Mouse (Mus musculus) G1E (cell line): Measurements from ENCODE around the gene Rnasel. TPM values are rescaled to one million over a fixed set of nuclear protein-coding genes. Genes with fewer than 3 reads are reported as not detected.

Experiments
- ATAC-seq: 2 replicates; pipeline ENCODE4 v1.8.0; 2016; ENCODE audit warnings: mild to moderate bottlenecking; ENCODE audit not compliant: insufficient number of reproducible peaks, poor library complexity, low FRiP score, severe bottlenecking; ENCODE audit errors: extremely low read depth
- DNase-seq: peaks from one replicate; pipeline ENCODE4 v3.0.0; 2012; ENCODE audit warnings: low spot score
- H3K27me3 ChIP-seq: 2 replicates; pipeline ENCODE4 v1.6.1; 2012; ENCODE audit warnings: mild to moderate bottlenecking, low read length, inconsistent platforms; ENCODE audit not compliant: insufficient read depth
- H3K36me3 ChIP-seq: replicated peaks from 2 replicates; pipeline ENCODE3; 2012; ENCODE audit warnings: mild to moderate bottlenecking, inconsistent platforms
- H3K4me1 ChIP-seq: 2 replicates; pipeline ENCODE4 v1.6.1; 2012; ENCODE audit warnings: low read depth, low read length, inconsistent platforms, mixed read lengths; ENCODE audit not compliant: insufficient read depth
- H3K4me3 ChIP-seq: 2 replicates; pipeline ENCODE4 v1.5.1; 2012; ENCODE audit warnings: low read depth, mild to moderate bottlenecking, inconsistent platforms, low read length, moderate library complexity, mixed read lengths
- H3K9me3 ChIP-seq: replicated peaks from 2 replicates; pipeline ENCODE4 v1.6.1; 2012; ENCODE audit warnings: inconsistent platforms
- CTCF ChIP-seq: IDR thresholded peaks from 2 replicates; pipeline ENCODE4 v1.5.1; 2012; ENCODE audit warnings: low read depth, low read length, inconsistent platforms, mixed read lengths
- GATA1 ChIP-seq: IDR thresholded peaks from 2 replicates; pipeline ENCODE4 v1.6.1; 2012; ENCODE audit warnings: borderline replicate concordance, low read length, inconsistent platforms, mixed read lengths
- GATA2 ChIP-seq: IDR thresholded peaks from 2 replicates; pipeline ENCODE4 v1.6.1; 2012; ENCODE audit warnings: low read depth, low read length, inconsistent platforms, borderline replicate concordance
- POLR2AphosphoS5 ChIP-seq: IDR thresholded peaks from 2 replicates; pipeline ENCODE4 v1.6.1; 2012; ENCODE audit warnings: low read depth, low read length, inconsistent platforms; ENCODE audit not compliant: insufficient replicate concordance
- TAL1 ChIP-seq: conservative IDR thresholded peaks from 2 replicates; pipeline ENCODE4 v1.6.1; 2012; ENCODE audit warnings: low read depth, low read length, inconsistent platforms, mixed read lengths
- polyA plus RNA-seq: library from polyadenylated mRNA; stranded (reverse); fragments of >175 nt; gene quantifications from 2 replicates; pipeline ENCODE4 v1.2.3, GENCODE M21; 2012
- total RNA-seq, 2 experiments: library from RNA; stranded (forward) in 1 of 2; stranded (reverse) in 1 of 2; fragments of 200-1000 nt in 1 of 2; fragments of >200 nt in 1 of 2; fragmentation: Nextera tagmentation in 1 of 2; gene quantifications; 2 replicates each; pipeline ENCODE4 v1.2.3; 2014 to 2017

Gene Rnasel
- total and polyA plus RNA-seq, 3 experiments: 4.8 to 144 (median 118) TPM

DNA sequence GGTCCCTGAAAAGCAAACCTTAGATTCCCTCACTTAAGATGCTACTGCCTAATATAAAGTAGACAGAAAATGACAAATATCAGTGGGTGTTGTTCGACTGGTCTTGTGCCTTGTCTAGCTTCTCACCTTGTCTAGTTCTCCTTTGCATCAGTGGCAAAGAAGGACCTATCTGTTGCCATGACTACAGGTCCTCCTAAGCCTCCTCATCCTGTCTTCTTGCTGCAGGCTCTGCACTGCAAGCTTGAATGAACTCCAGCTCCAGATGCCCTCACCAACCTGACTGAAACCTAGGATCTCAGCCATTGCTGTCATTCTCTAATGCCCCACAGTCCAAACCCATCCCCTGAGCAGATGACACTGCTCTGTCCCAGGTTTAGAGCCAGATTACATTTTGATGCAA is 31.2 kb upstream of the Rnasel start:
- Histone ChIP-seq H3K4me1 (no peaks in the 10 kb centered on the region), H3K4me3 (no peak overlapping the region), H3K9me3 (no peaks in the 10 kb centered on the region), H3K27me3 (no peaks in the 10 kb centered on the region), H3K36me3 (no peaks in the 10 kb centered on the region)
- ATAC-seq (no peak), DNase-seq (no peak)
- TF ChIP-seq TAL1 (no peak), POLR2AphosphoS5 (no peak), GATA2 (no peak), GATA1 (no peak), CTCF (no peak)

DNA sequence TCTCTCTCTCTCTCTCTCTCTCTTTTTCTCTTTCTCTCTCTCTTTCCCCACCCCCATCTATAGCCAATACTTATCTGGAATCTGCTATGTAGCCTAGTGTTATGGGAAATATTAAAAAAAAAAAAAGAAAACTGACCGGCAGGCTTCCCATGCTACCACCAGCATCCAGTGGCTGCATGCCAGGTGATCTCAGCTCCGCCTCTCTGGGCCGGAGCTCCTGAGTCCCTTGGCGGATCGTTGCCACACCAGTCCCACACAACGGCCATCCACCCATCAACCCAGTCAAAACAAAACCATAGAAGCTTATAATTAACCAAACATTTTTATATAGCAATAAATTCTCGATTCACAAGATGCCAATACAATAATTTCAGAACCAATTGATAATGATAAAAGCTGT is 28.3 kb upstream of the Rnasel start:
- DNase-seq: no peak
- Histone ChIP-seq H3K27me3 (peaks cover 2% of the 10 kb centered on the region; the same call in 1 of the 2 replicates), H3K4me1 (no peaks in the 10 kb centered on the region), H3K36me3 (no peaks in the 10 kb centered on the region), H3K9me3 (no peaks in the 10 kb centered on the region), H3K4me3 (no peak overlapping the region)
- TF ChIP-seq GATA2: no peak
- no peak for TF ChIP-seq CTCF
- TF ChIP-seq GATA1: no peak
- no peak for TF ChIP-seq POLR2AphosphoS5
- no peak for TF ChIP-seq TAL1
- no peak for ATAC-seq

DNA sequence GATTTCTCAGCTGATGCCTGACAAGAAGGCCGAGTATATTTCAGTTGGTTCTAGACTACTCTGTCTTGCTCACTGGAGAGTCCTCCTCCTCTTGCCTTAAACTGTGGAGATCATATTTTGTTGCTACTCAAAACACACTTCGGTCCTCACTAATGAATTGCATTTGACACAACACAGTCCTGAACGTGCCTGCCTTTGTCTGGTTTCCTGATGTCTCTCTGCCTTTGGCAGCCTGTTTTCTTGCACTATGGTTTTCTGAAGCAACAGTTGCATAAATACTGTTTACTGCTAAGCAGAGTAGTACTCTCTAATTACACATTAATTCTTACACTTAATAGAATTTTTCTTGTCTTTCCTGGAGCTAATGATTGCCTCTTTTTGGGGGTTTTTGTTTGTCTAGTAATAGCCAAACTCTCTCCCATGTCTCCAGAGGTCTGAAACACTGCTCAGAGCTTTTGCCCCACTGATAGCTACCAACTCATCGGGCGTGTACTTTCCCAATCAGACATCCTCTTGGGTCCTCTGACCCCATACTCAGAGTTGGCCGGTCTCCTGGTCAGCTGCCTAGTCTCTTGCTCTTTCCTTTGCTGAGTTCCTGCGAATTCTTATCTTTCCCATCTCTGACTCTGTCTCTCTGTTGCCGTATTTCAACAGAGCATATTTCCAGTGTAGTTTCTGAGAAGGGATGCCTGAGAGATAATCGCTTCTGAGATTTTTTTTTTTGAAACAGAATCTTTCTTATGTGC is 27.5 kb upstream of the Rnasel start:
- H3K9me3 ChIP-seq: no peaks in the 10 kb centered on the region
- TF ChIP-seq GATA1: no peak
- no peak for TF ChIP-seq GATA2
- no peak for TF ChIP-seq TAL1
- TF ChIP-seq POLR2AphosphoS5: no peak
- TF ChIP-seq CTCF: no peak
- no peak for ATAC-seq
- no peak overlapping the region for H3K4me3 ChIP-seq
- DNase-seq: no peak
- H3K4me1 ChIP-seq: no peaks in the 10 kb centered on the region
- peaks cover 2% of the 10 kb centered on the region; the same call in 1 of the 2 replicates for H3K27me3 ChIP-seq
- no peaks in the 10 kb centered on the region for H3K36me3 ChIP-seq

DNA sequence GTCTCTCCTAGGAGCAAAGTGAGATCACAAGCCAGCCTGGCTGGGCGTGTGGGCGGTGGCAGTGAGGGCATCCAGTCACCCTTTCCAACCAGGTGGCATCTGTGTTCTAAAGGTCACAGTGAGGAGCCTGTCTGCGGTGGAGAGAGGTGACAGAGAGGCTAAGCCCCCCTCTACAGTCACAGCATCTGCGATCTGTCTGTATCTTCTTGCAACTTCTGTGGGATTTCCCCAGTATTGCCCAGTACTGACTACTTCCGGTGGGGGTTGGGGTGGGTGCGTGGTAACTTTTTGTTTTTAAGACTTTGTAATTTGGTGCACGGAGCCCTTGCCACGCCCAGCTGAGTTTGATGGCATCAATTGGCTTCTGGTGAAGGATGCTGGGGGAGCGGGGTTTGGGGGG is 25.8 kb upstream of the Rnasel start:
- no peaks in the 10 kb centered on the region for H3K9me3 ChIP-seq
- H3K36me3 ChIP-seq: no peaks in the 10 kb centered on the region
- no peak for DNase-seq
- H3K27me3 ChIP-seq: peaks cover 2% of the 10 kb centered on the region; the same call in 1 of the 2 replicates
- H3K4me3 ChIP-seq: no peak overlapping the region
- no peak for ATAC-seq
- no peaks in the 10 kb centered on the region for H3K4me1 ChIP-seq
- TF ChIP-seq TAL1: no peak

DNA sequence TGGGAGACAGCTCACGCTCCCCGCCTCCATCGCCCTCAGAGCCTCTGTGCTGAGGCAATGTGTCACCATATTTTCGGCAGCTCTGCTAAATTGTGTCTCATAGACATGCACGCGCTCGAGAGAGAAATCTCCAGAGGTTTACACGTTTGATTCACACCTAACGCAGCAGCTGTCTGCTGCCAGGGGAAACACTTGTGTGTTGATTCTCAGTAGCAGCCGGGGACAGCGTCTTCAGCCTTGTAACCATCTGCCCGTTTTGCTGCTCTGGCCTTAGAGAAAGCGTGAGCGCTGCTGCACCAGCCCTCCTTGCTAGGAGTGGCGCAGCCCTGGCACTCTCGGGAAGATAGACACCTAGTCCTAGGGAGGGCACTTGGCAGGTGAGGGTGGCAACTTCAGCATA is 22.6 kb upstream of the Rnasel start:
- Histone ChIP-seq H3K9me3 (no peaks in the 10 kb centered on the region), H3K4me3 (no peak overlapping the region), H3K27me3 (peaks cover 4% of the 10 kb centered on the region; the same call in 1 of the 2 replicates), H3K4me1 (no peaks in the 10 kb centered on the region), H3K36me3 (no peaks in the 10 kb centered on the region)
- ATAC-seq: no peak
- no peak for DNase-seq
- no peak for TF ChIP-seq GATA1
- no peak for TF ChIP-seq GATA2
- no peak for TF ChIP-seq CTCF
- no peak for TF ChIP-seq POLR2AphosphoS5
- no peak for TF ChIP-seq TAL1

DNA sequence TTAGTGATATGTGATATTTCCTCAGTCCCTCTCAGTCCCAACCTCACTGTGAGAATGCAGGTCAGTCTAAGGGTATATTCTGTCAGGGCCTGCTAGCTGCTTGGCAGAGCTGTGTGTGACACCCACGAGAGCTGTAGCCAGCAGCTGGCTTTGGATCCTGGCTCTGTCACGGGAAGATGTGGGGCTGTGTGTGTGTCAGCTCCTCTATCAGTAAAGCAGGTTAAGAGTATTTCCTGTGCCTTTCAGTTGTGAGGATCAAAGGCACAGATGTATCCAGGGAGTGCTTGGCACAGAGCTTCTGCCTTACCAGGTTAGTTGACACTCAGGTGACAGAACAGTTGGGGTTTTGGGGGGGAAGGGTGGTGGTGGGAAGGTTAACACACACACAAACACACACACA is 19.4 kb upstream of the Rnasel start:
- ATAC-seq (no peak), DNase-seq (no peak)
- Histone ChIP-seq H3K36me3 (no peaks in the 10 kb centered on the region), H3K4me1 (no peaks in the 10 kb centered on the region), H3K4me3 (no peak overlapping the region), H3K9me3 (no peaks in the 10 kb centered on the region), H3K27me3 (peaks cover 2% of the 10 kb centered on the region; the same call in 1 of the 2 replicates)
- no peak for TF ChIP-seq POLR2AphosphoS5
- no peak for TF ChIP-seq GATA2

DNA sequence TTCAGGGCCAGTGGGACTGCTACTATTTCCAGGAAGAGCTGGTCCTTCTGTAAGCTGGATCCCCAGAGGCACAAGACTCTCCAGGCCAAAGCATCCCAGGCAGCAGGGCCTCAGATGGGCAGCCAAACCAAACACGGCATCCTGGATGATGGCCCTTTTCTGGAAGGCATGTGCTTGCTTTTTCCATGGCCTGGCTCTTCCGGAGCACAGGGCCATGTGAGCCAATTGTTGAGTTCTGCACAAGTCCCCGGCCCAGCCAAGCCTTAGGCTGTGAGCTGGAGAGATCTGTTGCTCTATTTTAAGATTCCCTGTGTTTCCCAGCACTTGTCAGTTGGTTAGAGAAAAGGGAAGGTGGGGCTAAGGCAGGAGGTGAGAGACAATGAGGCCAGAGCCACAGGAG is 18.6 kb upstream of the Rnasel start:
- TF ChIP-seq TAL1 (no peak), CTCF (no peak), GATA1 (no peak), GATA2 (no peak), POLR2AphosphoS5 (no peak)
- H3K4me3 ChIP-seq: no peak overlapping the region
- no peak for ATAC-seq
- H3K4me1 ChIP-seq: no peaks in the 10 kb centered on the region
- no peaks in the 10 kb centered on the region for H3K36me3 ChIP-seq
- H3K27me3 ChIP-seq: peaks cover 2% of the 10 kb centered on the region; the same call in 1 of the 2 replicates
- DNase-seq: no peak
- H3K9me3 ChIP-seq: no peaks in the 10 kb centered on the region
